Mouse (Mus musculus) liver, postnatal 0 days (tissue): Measurements from ENCODE around the gene Nrn1l.

Experiments
- CTCF ChIP-seq: sonication (generic); IDR thresholded peaks from 2 replicates; pipeline ENCODE4 v1.5.1; 2016; ENCODE audit warnings: antibody characterized with exemption, low read depth
- EP300 ChIP-seq: IDR thresholded peaks from 2 replicates; pipeline ENCODE4 v1.6.1; 2016; ENCODE audit warnings: antibody characterized with exemption, low read depth, mild to moderate bottlenecking

- TF ChIP-seq CTCF (no peak), EP300 (peak; percentile 85)
Measured at GRCm38 (mm10) chr8:105859314-105859713, 34.1 kb upstream of the Nrn1l start.
